Mouse (Mus musculus) forebrain, postnatal 0 days (tissue): ENCODE measurements around the gene Pop4. TPM values are rescaled to one million over a fixed set of nuclear protein-coding genes. Genes with fewer than 3 reads are reported as not detected.

Source experiments
- ATAC-seq: fragments of 200-750 bp; cut with Nextera tagmentation; 2 replicates; pipeline ENCODE4 v1.8.0; 2017; ENCODE audit warnings: mild to moderate bottlenecking, moderate library complexity
- DNase-seq: peaks from one replicate; pipeline ENCODE4 v3.0.0-alpha.2; 2015
- H3K27ac ChIP-seq: fragments of 300-500 bp; sonication (generic); 2 replicates; pipeline ENCODE4 v1.5.1; 2014; ENCODE audit warnings: low read depth, mild to moderate bottlenecking, antibody characterized with exemption, low read length, moderate library complexity, mixed read lengths
- H3K27me3 ChIP-seq: fragments of 300-500 bp; sonication (generic); 2 replicates; pipeline ENCODE4 v1.6.1; 2014; ENCODE audit warnings: mild to moderate bottlenecking, low read length, mixed read lengths; ENCODE audit not compliant: insufficient read depth
- H3K36me3 ChIP-seq: fragments of 300-500 bp; sonication (generic); 2 replicates; pipeline ENCODE4 v1.6.1; 2014; ENCODE audit warnings: mild to moderate bottlenecking, moderate library complexity; ENCODE audit not compliant: insufficient read depth
- H3K4me1 ChIP-seq: fragments of 300-500 bp; sonication (generic); 2 replicates; pipeline ENCODE4 v1.6.1; 2014; ENCODE audit warnings: antibody characterized with exemption; ENCODE audit not compliant: insufficient read depth
- H3K4me2 ChIP-seq: fragments of 300-500 bp; sonication (generic); 2 replicates; pipeline ENCODE4 v1.6.1; 2014; ENCODE audit warnings: low read depth, mild to moderate bottlenecking, moderate library complexity
- H3K4me3 ChIP-seq: fragments of 300-500 bp; sonication (generic); 2 replicates; pipeline ENCODE4 v1.5.1; 2014; ENCODE audit warnings: low read depth, low read length, mixed read lengths
- H3K9ac ChIP-seq: fragments of 300-500 bp; sonication (generic); 2 replicates; pipeline ENCODE4 v1.6.1; 2014; ENCODE audit warnings: mild to moderate bottlenecking
- H3K9me3 ChIP-seq: fragments of 300-500 bp; sonication (generic); 2 replicates; pipeline ENCODE4 v1.6.1; 2016; ENCODE audit warnings: low read length
- CTCF ChIP-seq: sonication (generic); IDR thresholded peaks from 2 replicates; pipeline ENCODE4 v1.5.1; 2016; ENCODE audit warnings: antibody characterized with exemption, control low read depth, low read depth
- WGBS: fragments of 180-500 bp; shearing (Covaris S2); extraction: QIAGEN DNeasy Blood & Tissue Kit; methylation state at CpG from one replicate; pipeline ENCODE4 v1.1.7; 2014; 5-methylcytosine and 5-hydroxymethylcytosine counted together
- polyA plus RNA-seq: library from polyadenylated mRNA; unstranded; fragments of >200 nt; fragmentation: Nextera tagmentation; extraction: Ambion mirVana; gene quantifications from 2 replicates; pipeline ENCODE4 v1.2.1, GENCODE M21; 2015
- total RNA-seq: library from RNA; depleted of rRNA; stranded (reverse); fragments of >200 nt; gene quantifications from 2 replicates; pipeline ENCODE4 v1.2.3, GENCODE M21; 2014

The Pop4 gene
- total and polyA plus RNA-seq, 2 experiments from 2014 or later = 74.9 to 76.9 TPM

- no peaks in the 10 kb centered on the region for H3K36me3 ChIP-seq
- DNase-seq (no peak), ATAC-seq (no peak)
- H3K4me3 ChIP-seq = no peak overlapping the region
- H3K27me3 ChIP-seq = peaks cover 23% of the 10 kb centered on the region
- H3K9me3 ChIP-seq = no peaks in the 10 kb centered on the region
- no peak for TF ChIP-seq CTCF
- H3K4me2 ChIP-seq = no peak overlapping the region
- 21% methylated on average over 8 of the region's 8 CpGs for WGBS
- peaks cover 12% of the 10 kb centered on the region; the same call in 1 of the 2 replicates for H3K4me1 ChIP-seq
- H3K27ac ChIP-seq = no peak overlapping the region
- no peak overlapping the region for H3K9ac ChIP-seq
Measured at GRCm38 (mm10) chr7:38230285-38230684, 40.9 kb downstream of the Pop4 start.

DNA sequence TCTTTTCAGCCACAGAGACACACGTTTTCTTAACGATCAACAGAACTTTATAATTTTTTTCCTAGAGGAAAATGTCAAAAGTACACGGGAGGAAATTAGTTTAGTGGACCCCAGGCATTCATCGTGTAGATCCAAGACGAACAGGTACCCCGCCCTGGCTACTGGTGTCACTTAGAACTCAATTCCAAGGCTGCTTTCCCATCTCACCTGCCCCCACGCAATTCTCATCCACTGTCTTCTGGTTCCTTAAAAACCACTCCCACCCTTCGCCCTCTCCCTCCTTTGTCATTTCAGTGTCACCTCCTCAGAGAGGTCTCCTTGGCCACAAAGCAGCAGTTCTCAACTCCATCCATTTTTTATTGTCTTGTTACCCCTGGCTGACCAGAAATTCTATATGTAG lies 42.9 kb downstream of the Pop4 start:
- no peaks in the 10 kb centered on the region for H3K36me3 ChIP-seq
- WGBS = 32% methylated on average over 8 of the region's 8 CpGs
- H3K4me1 ChIP-seq = peaks cover 12% of the 10 kb centered on the region; the same call in 1 of the 2 replicates
- H3K9me3 ChIP-seq = no peaks in the 10 kb centered on the region
- H3K4me2 ChIP-seq = peak overlapping the region; percentile 87
- H3K27me3 ChIP-seq = peaks cover 23% of the 10 kb centered on the region
- H3K4me3 ChIP-seq = peak overlapping the region; percentile 41
- no peak overlapping the region for H3K9ac ChIP-seq
- no peak for TF ChIP-seq CTCF
- no peak for ATAC-seq
- H3K27ac ChIP-seq = no peak overlapping the region
- DNase-seq = no peak

- peaks cover 23% of the 10 kb centered on the region for H3K27me3 ChIP-seq
- ATAC-seq = peak; percentile 93
- peak; percentile 72 for DNase-seq
- WGBS = 3% methylated on average over 35 of the region's 36 CpGs
- no peaks in the 10 kb centered on the region for H3K9me3 ChIP-seq
- no peak within 1 kb of the TSS for H3K27ac ChIP-seq
- TF ChIP-seq CTCF = no peak
- H3K4me2 ChIP-seq = peak within 1 kb of the TSS; percentile 87
- peak within 1 kb of the TSS; percentile 41 for H3K4me3 ChIP-seq
- peaks cover 12% of the 10 kb centered on the region; the same call in 1 of the 2 replicates for H3K4me1 ChIP-seq
- peak within 1 kb of the TSS; percentile 31; the same call in 1 of the 2 replicates for H3K9ac ChIP-seq
- H3K36me3 ChIP-seq = no peaks in the 10 kb centered on the region
Measured at GRCm38 (mm10) chr7:38227900-38228298, 43.3 kb downstream of the Pop4 start, which contains the start of gene Plekhf1. Gene Plekhf1, minus strand, starts transcription at chr7:38228016.

DNA sequence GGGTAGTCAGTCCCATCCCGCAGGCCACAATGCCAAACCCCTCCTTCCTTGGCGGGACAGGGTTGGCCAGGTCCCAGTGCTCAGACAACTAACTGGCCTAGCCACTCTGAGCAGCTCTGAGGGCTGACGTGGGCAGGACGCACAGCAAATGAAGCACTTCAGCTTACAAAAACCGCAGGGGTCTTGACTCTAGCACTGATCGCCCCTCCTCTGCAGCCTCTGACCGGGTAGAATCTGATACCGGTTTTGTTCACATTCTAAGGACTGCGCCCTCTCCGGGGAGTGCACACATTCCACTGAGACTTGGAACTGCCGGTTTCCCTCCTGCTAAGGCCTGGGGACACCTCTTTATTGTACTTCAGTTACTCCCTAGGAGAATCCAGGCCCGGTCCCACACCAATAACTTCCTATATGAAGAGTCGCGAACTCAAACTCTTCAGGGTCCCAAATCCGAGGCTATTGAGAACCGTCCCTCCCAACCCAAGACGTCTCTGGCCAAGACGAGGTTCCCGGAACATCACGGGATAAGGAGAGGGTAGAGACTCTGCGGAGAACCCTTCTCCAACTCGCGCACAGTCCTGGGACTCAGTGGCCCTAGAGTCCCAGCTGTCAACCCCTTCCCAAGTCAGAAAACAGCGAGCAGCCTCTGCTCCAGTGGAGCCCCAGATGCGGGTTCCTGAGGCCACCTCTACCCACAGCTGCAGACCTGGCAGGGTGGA lies 43.9 kb downstream of the Pop4 start:
- peak; percentile 25 for DNase-seq
- no peak overlapping the region for H3K27ac ChIP-seq
- peak overlapping the region; percentile 41 for H3K4me3 ChIP-seq
- under 1% methylated on average over 25 of the region's 25 CpGs for WGBS
- H3K36me3 ChIP-seq = no peaks in the 10 kb centered on the region
- peaks cover 23% of the 10 kb centered on the region for H3K27me3 ChIP-seq
- H3K4me2 ChIP-seq = peak overlapping the region; percentile 87
- ATAC-seq = peak; percentile 45
- TF ChIP-seq CTCF = no peak
- H3K9me3 ChIP-seq = no peaks in the 10 kb centered on the region
- peaks cover 12% of the 10 kb centered on the region; the same call in 1 of the 2 replicates for H3K4me1 ChIP-seq
- peak overlapping the region; percentile 31; the same call in 1 of the 2 replicates for H3K9ac ChIP-seq

GRCm38 (mm10) chr7:38226226-38226625 lies 45.0 kb downstream of the Pop4 start:
- ATAC-seq (no peak), DNase-seq (no peak)
- peaks cover 12% of the 10 kb centered on the region; the same call in 1 of the 2 replicates for H3K4me1 ChIP-seq
- no peak overlapping the region for H3K4me2 ChIP-seq
- 82% methylated on average over 2 of the region's 2 CpGs for WGBS
- H3K27me3 ChIP-seq = peaks cover 23% of the 10 kb centered on the region
- H3K9ac ChIP-seq = no peak overlapping the region
- H3K27ac ChIP-seq = no peak overlapping the region
- TF ChIP-seq CTCF = no peak
- H3K9me3 ChIP-seq = no peaks in the 10 kb centered on the region
- no peaks in the 10 kb centered on the region for H3K36me3 ChIP-seq
- H3K4me3 ChIP-seq = no peak overlapping the region

DNA sequence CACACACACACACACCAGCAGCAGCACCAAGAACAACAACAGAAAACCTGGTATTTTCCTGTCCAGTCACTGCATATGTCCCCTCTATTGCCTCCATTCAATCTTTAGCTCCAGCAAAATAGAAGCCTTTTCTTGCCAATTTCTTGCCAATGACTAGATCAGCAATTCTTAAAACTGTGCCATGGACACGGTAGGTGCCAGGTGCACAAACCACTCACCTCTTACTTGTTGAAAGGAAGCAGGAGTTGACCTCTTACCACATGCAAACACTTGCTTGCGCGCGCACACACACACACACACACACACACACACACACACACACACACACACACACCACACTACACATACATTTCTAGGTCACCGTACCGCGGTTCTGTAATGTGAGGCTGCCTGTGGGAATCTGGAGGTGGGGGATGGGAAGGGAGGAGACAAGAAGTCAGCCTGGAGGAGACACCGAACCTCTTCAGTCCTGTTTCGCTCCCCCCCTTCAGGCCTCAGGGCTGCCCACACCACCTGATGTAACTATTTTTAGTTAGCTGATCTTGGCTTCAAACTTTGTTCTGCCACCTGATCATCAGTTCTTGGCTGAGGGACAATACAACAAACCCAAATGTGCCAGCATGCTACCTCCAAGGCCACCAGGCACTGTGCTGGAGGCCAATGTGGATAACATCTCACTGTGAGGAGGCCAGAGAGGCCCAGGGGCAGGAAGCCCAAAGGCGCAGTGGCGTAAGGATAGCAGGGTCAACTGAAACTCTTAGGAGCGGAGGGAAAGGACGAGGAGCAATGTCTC lies 46.5 kb downstream of the Pop4 start:
- Histone ChIP-seq H3K27ac (no peak overlapping the region), H3K4me2 (no peak overlapping the region), H3K27me3 (peaks cover 23% of the 10 kb centered on the region), H3K4me1 (peaks cover 12% of the 10 kb centered on the region; the same call in 1 of the 2 replicates), H3K9me3 (no peaks in the 10 kb centered on the region), H3K4me3 (no peak overlapping the region), H3K9ac (no peak overlapping the region), H3K36me3 (no peaks in the 10 kb centered on the region)
- no peak for DNase-seq
- WGBS = 89% methylated on average over 13 of the region's 13 CpGs
- no peak for TF ChIP-seq CTCF
- no peak for ATAC-seq

DNA sequence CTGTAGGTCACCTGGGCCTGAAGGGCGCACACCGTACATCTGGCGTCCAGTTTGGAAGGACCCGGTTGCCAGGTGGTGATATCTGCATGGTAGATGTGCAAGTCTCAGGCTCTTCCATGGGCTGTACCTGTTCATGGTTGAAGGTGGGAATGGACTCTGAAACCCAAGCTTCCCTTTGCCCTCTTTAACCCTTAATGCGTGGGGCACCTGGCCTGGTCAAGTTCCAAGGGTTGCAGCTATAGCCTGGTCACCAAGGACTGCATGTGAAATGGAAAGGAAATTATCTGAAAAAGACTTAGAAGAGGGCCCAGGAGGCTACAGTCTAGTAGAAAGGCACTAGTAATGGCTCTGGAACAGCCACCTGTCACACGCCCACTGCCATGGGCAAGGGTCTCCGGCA lies 50.4 kb downstream of the Pop4 start:
- Histone ChIP-seq H3K27me3 (no peaks in the 10 kb centered on the region), H3K9me3 (no peaks in the 10 kb centered on the region), H3K4me2 (no peak overlapping the region), H3K36me3 (no peaks in the 10 kb centered on the region), H3K4me1 (no peaks in the 10 kb centered on the region), H3K4me3 (no peak overlapping the region), H3K9ac (no peak overlapping the region), H3K27ac (no peak overlapping the region)
- ATAC-seq (no peak), DNase-seq (no peak)
- no peak for TF ChIP-seq CTCF
- WGBS = 96% methylated on average over 7 of the region's 7 CpGs
